Mouse (Mus musculus) CH12.LX (cell line): ENCODE measurements around the gene Mdk. TPM values are rescaled to one million over a fixed set of nuclear protein-coding genes. Genes with fewer than 3 reads are reported as not detected.

Source experiments
- DNase-seq: peaks from one replicate; pipeline ENCODE4 v3.0.0-alpha.2; 2013; ENCODE audit errors: extremely low read depth
- H3K27ac ChIP-seq: 2 replicates; pipeline ENCODE4 v1.5.1; 2012; ENCODE audit warnings: low read depth, mild to moderate bottlenecking, control low read depth, moderate library complexity; ENCODE audit not compliant: insufficient read depth
- H3K27me3 ChIP-seq: replicated peaks from 2 replicates; pipeline ENCODE3; 2012; ENCODE audit warnings: inconsistent platforms
- H3K36me3 ChIP-seq, 2 experiments: replicated peaks in 1 of 2; 2 replicates each; pipeline versions ENCODE3 to v1.6.1; 2012; ENCODE audit warnings: inconsistent platforms in 1 of 2, low read length in 1 of 2, mild to moderate bottlenecking in 1 of 2, mixed read lengths in 1 of 2, moderate library complexity in 1 of 2; ENCODE audit not compliant: control insufficient read depth in 1 of 2, insufficient read depth in 1 of 2
- H3K4me1 ChIP-seq, 2 experiments: 2 replicates each; pipeline ENCODE4 v1.6.1; 2012; ENCODE audit warnings: inconsistent platforms in 1 of 2, moderate library complexity in 1 of 2; ENCODE audit not compliant: insufficient read depth in 2 of 2, control insufficient read depth in 1 of 2
- H3K4me2 ChIP-seq: 2 replicates; pipeline ENCODE4 v1.6.1; 2012; ENCODE audit warnings: low read depth, mild to moderate bottlenecking, control low read depth; ENCODE audit not compliant: poor library complexity, insufficient read depth, severe bottlenecking
- H3K4me3 ChIP-seq, 3 experiments: fragments of 150-350 bp in 1 of 3; sonication (generic) in 1 of 3; replicated peaks in 1 of 3; 2 replicates each; pipeline versions ENCODE3 to v1.5.1; 2011 to 2012; ENCODE audit warnings: low read depth in 2 of 3, low read length in 2 of 3, mild to moderate bottlenecking in 2 of 3, moderate library complexity in 2 of 3, control low read depth in 1 of 3, improper control_type of control experiment in 1 of 3, inconsistent platforms in 1 of 3, mixed read lengths in 1 of 3; ENCODE audit not compliant: poor library complexity in 1 of 3
- H3K79me2 ChIP-seq: replicated peaks from 2 replicates; pipeline ENCODE4 v1.6.1; 2012; ENCODE audit warnings: mild to moderate bottlenecking, moderate library complexity; ENCODE audit not compliant: control insufficient read depth, poor library complexity, insufficient read depth, severe bottlenecking; ENCODE audit errors: extremely low read depth
- H3K9ac ChIP-seq: 2 replicates; pipeline ENCODE4 v1.6.1; 2012; ENCODE audit warnings: low read depth, mild to moderate bottlenecking, control low read depth, moderate library complexity; ENCODE audit not compliant: insufficient read depth
- H3K9me3 ChIP-seq: replicated peaks from 2 replicates; pipeline ENCODE3; 2012; ENCODE audit warnings: low read length, inconsistent platforms, mixed read lengths
- E2F4 ChIP-seq: IDR thresholded peaks from 2 replicates; pipeline ENCODE4 v1.6.1; 2011; ENCODE audit warnings: low read depth, low read length, improper control_type of control experiment; ENCODE audit not compliant: insufficient replicate concordance
- ELF1 ChIP-seq: IDR thresholded peaks from 2 replicates; pipeline ENCODE4 v1.6.1; 2014; ENCODE audit warnings: low read depth, mild to moderate bottlenecking, inconsistent platforms, low read length, improper control_type of control experiment
- EP300 ChIP-seq: IDR thresholded peaks from 2 replicates; pipeline ENCODE4 v1.6.1; 2011; ENCODE audit warnings: low read length, improper control_type of control experiment
- ETS1 ChIP-seq: conservative IDR thresholded peaks from 2 replicates; pipeline ENCODE4 v1.6.1; 2012; ENCODE audit warnings: low read depth, mild to moderate bottlenecking, inconsistent platforms, low read length, improper control_type of control experiment, moderate library complexity
- HCFC1 ChIP-seq: IDR thresholded peaks from 2 replicates; pipeline ENCODE4 v1.6.1; 2012; ENCODE audit warnings: low read depth, mild to moderate bottlenecking, inconsistent platforms, low read length, improper control_type of control experiment
- IRF4 ChIP-seq: IDR thresholded peaks from 2 replicates; pipeline ENCODE4 v1.6.1; 2014; ENCODE audit warnings: low read depth, mild to moderate bottlenecking, inconsistent platforms, low read length, improper control_type of control experiment
- JUND ChIP-seq: conservative IDR thresholded peaks from 2 replicates; pipeline ENCODE4 v1.6.1; 2011; ENCODE audit warnings: low read depth, low read length, improper control_type of control experiment
- KAT2A ChIP-seq: IDR thresholded peaks from 2 replicates; pipeline ENCODE4 v1.6.1; 2012; ENCODE audit warnings: low read length, improper control_type of control experiment, inconsistent platforms; ENCODE audit not compliant: insufficient replicate concordance
- MAFK ChIP-seq: IDR thresholded peaks from 2 replicates; pipeline ENCODE4 v1.6.1; 2011; ENCODE audit warnings: low read length, improper control_type of control experiment; ENCODE audit not compliant: insufficient replicate concordance
- MAX ChIP-seq: IDR thresholded peaks from 2 replicates; pipeline ENCODE4 v1.6.1; 2011; ENCODE audit warnings: low read length, improper control_type of control experiment
- MAZ ChIP-seq: IDR thresholded peaks from 2 replicates; pipeline ENCODE4 v1.6.1; 2012; ENCODE audit warnings: low read depth, mild to moderate bottlenecking, inconsistent platforms, low read length, improper control_type of control experiment, moderate library complexity
- MXI1 ChIP-seq: IDR thresholded peaks from 2 replicates; pipeline ENCODE4 v1.6.1; 2011; ENCODE audit warnings: mild to moderate bottlenecking, low read depth, low read length, improper control_type of control experiment
- MYC ChIP-seq: IDR thresholded peaks from 2 replicates; pipeline ENCODE4 v1.6.1; 2011; ENCODE audit warnings: low read depth, mild to moderate bottlenecking, improper control_type of control experiment, low read length
- NELFE ChIP-seq: IDR thresholded peaks from 2 replicates; pipeline ENCODE4 v1.6.1; 2011; ENCODE audit warnings: low read depth, low read length, improper control_type of control experiment
- NRF1 ChIP-seq: IDR thresholded peaks from 2 replicates; pipeline ENCODE4 v1.6.1; 2014; ENCODE audit warnings: low read depth, mild to moderate bottlenecking, inconsistent platforms, low read length, improper control_type of control experiment, moderate library complexity
- PAX5 ChIP-seq: IDR thresholded peaks from 2 replicates; pipeline ENCODE4 v1.6.1; 2012; ENCODE audit warnings: low read length, inconsistent platforms, mixed read lengths
- POLR2A ChIP-seq: IDR thresholded peaks from 2 replicates; pipeline ENCODE4 v1.6.1; 2011; ENCODE audit warnings: low read depth, mild to moderate bottlenecking, improper control_type of control experiment, low read length
- POLR2AphosphoS2 ChIP-seq: IDR thresholded peaks from 2 replicates; pipeline ENCODE4 v1.6.1; 2011; ENCODE audit warnings: low read depth, low read length, improper control_type of control experiment
- RAD21 ChIP-seq: IDR thresholded peaks from 2 replicates; pipeline ENCODE4 v1.6.1; 2011; ENCODE audit warnings: low read depth, mild to moderate bottlenecking, low read length, improper control_type of control experiment, moderate library complexity
- TBP ChIP-seq: conservative IDR thresholded peaks from 2 replicates; pipeline ENCODE4 v1.6.1; 2011; ENCODE audit warnings: low read depth, low read length, improper control_type of control experiment
- TCF12 ChIP-seq: IDR thresholded peaks from 2 replicates; pipeline ENCODE4 v1.6.1; 2014; ENCODE audit warnings: low read depth, mild to moderate bottlenecking, inconsistent platforms, low read length, improper control_type of control experiment
- UBTF ChIP-seq: IDR thresholded peaks from 2 replicates; pipeline ENCODE4 v1.6.1; 2012; ENCODE audit warnings: low read depth, mild to moderate bottlenecking, inconsistent platforms, low read length, improper control_type of control experiment, moderate library complexity
- USF1 ChIP-seq: IDR thresholded peaks from 2 replicates; pipeline ENCODE4 v1.6.1; 2014; ENCODE audit warnings: low read depth, mild to moderate bottlenecking, inconsistent platforms, low read length, improper control_type of control experiment
- USF2 ChIP-seq: conservative IDR thresholded peaks from 2 replicates; pipeline ENCODE4 v1.6.1; 2011; ENCODE audit warnings: low read depth, low read length, improper control_type of control experiment
- ZC3H11A ChIP-seq: IDR thresholded peaks from 2 replicates; pipeline ENCODE4 v1.6.1; 2012; ENCODE audit warnings: low read depth, mild to moderate bottlenecking, inconsistent platforms, low read length, improper control_type of control experiment
- ZKSCAN1 ChIP-seq: IDR thresholded peaks from 2 replicates; pipeline ENCODE4 v1.6.1; 2012; ENCODE audit warnings: low read depth, inconsistent platforms, low read length, improper control_type of control experiment, borderline replicate concordance
- ZNF384 ChIP-seq: IDR thresholded peaks from 2 replicates; pipeline ENCODE4 v1.6.1; 2012; ENCODE audit warnings: low read depth, low read length, improper control_type of control experiment, inconsistent platforms
- dilution Hi-C: fragments of 300-500 bp; cut with MboI; formaldehyde crosslinking; loops from 2 replicates; pipeline ENCODE4 v1.14.3; 2020; ENCODE audit warnings: low sequenced_read_pairs; ENCODE audit not compliant: extremely low pct_unique_long_range_greater_than_20kb, extremely low pct_ligation_motif_present
- in situ Hi-C: fragments of 300-500 bp; cut with MboI; formaldehyde crosslinking; loops from 3 replicates; pipeline ENCODE4 v1.14.3; 2019; ENCODE audit warnings: low sequenced_read_pairs, low pct_ligation_motif_present, low pct_unique_long_range_greater_than_20kb, mixed read lengths
- polyA plus RNA-seq: library from polyadenylated mRNA; unstranded; fragments of >175 nt; gene quantifications from 2 replicates; pipeline ENCODE4 v1.2.1, GENCODE M21; 2012; ENCODE audit warnings: low read depth; ENCODE audit not compliant: insufficient read length
- total RNA-seq, 2 experiments: library from RNA; depleted of rRNA; stranded (reverse); fragments of 300-350 nt in 1 of 2; fragments of >200 nt in 1 of 2; gene quantifications; 2 replicates each; pipeline ENCODE4 v1.2.3; 2012 to 2014

Gene Mdk
- total and polyA plus RNA-seq, 3 experiments = 0.25 to 2.4 (median 0.34) TPM

GRCm38 (mm10) chr2:91922586-91923414 lies 9.3 kb downstream of the Mdk start:
- Histone ChIP-seq H3K9me3 (no peaks in the 10 kb centered on the region), H3K9ac (peak overlapping the region; percentile 45), H3K36me3 (peaks cover 10 to 58% of the 10 kb centered on the region in 2 experiments), H3K79me2 (no peaks in the 10 kb centered on the region; the same call in 1 of the 2 replicates), H3K27me3 (no peaks in the 10 kb centered on the region), H3K4me1 (peaks cover 10 to 34% of the 10 kb centered on the region in 2 experiments), H3K4me3 (peak overlapping the region; percentile 68 to 70 (median 69)), H3K4me2 (peak overlapping the region; percentile 87), H3K27ac (no peak overlapping the region)
- dilution Hi-C loops = no loop called here
- peak; percentile 75 for DNase-seq
- 0 out of 2 replicates have a peak, but pooled peaks have one; percentile 28 for TF ChIP-seq MAX
- TF ChIP-seq MXI1 = peak; percentile 16; the same call in 1 of the 2 replicates
- TF ChIP-seq POLR2A = peak; percentile 75
- TF ChIP-seq JUND = no peak
- TF ChIP-seq ELF1 = peak; percentile 42
- no peak for TF ChIP-seq KAT2A
- peak; percentile 56; the same call in 1 of the 2 replicates for TF ChIP-seq NELFE
- TF ChIP-seq TCF12 = 0 out of 2 replicates have a peak, but pooled peaks have one; percentile 34
- no peak for TF ChIP-seq NRF1
- TF ChIP-seq UBTF = no peak
- TF ChIP-seq RAD21 = no peak
- TF ChIP-seq MAZ = no peak
- in situ Hi-C loops = loop anchor here (10.0 kb wide), 1 partner anchor 148 kb away; no protein-coding TSS in a partner anchor

- Histone ChIP-seq H3K9ac (peak overlapping the region; percentile 45), H3K4me1 (peaks cover 10 to 28% of the 10 kb centered on the region in 2 experiments), H3K79me2 (no peaks in the 10 kb centered on the region; the same call in 1 of the 2 replicates), H3K27ac (no peak overlapping the region), H3K4me3 (peak overlapping the region; percentile 68 to 70 (median 69)), H3K27me3 (no peaks in the 10 kb centered on the region), H3K4me2 (peak overlapping the region; percentile 87), H3K36me3 (peaks cover 14 to 58% of the 10 kb centered on the region in 2 experiments), H3K9me3 (no peaks in the 10 kb centered on the region)
- in situ Hi-C loops = loop anchor here (10.0 kb wide), 1 partner anchor 147 kb away; no protein-coding TSS in a partner anchor
- DNase-seq = peak; percentile 75
- dilution Hi-C loops = no loop called here
- TF ChIP-seq IRF4 (0 out of 2 replicates have a peak, but pooled peaks have one; percentile 29), MAX (no peak), E2F4 (no peak), KAT2A (no peak), MAZ (peak; percentile 93), NELFE (no peak), HCFC1 (no peak), POLR2AphosphoS2 (no peak), USF2 (no peak), MYC (no peak), TCF12 (no peak), MAFK (no peak), TBP (no peak), ELF1 (peak; percentile 20; the same call in 1 of the 2 replicates), POLR2A (peak; percentile 60; the same call in 1 of the 2 replicates), ETS1 (no peak), ZNF384 (no peak), ZC3H11A (no peak), EP300 (no peak), USF1 (no peak), MXI1 (peak; percentile 84), ZKSCAN1 (no peak), RAD21 (peak; percentile 39), PAX5 (no peak)
Observed at GRCm38 (mm10) chr2:91921790-91922570, 10.1 kb downstream of the Mdk start.
